Mouse (Mus musculus) kidney, postnatal 0 days (tissue): ENCODE measurements around the gene Lcmt1. TPM values are rescaled to one million over a fixed set of nuclear protein-coding genes. Genes with fewer than 3 reads are reported as not detected.

Experiments used
- ATAC-seq: fragments of 200-750 bp; cut with Nextera tagmentation; replicated peaks from 2 replicates; pipeline ENCODE4 v1.8.0; 2017; ENCODE audit warnings: low read depth, moderate number of reproducible peaks, moderate TSS enrichment, moderate library complexity; ENCODE audit not compliant: low FRiP score
- DNase-seq: peaks from one replicate; pipeline ENCODE4 v3.0.0-alpha.2; 2016; ENCODE audit warnings: low spot score
- H3K27ac ChIP-seq: fragments of 300-500 bp; sonication (generic); 2 replicates; pipeline ENCODE4 v1.5.1; 2014; ENCODE audit warnings: mild to moderate bottlenecking
- H3K27me3 ChIP-seq: fragments of 300-500 bp; sonication (generic); 2 replicates; pipeline ENCODE4 v1.6.1; 2014; ENCODE audit warnings: low read length, mixed read lengths; ENCODE audit not compliant: insufficient read depth
- H3K36me3 ChIP-seq: fragments of 300-500 bp; sonication (generic); 2 replicates; pipeline ENCODE4 v1.6.1; 2014; ENCODE audit warnings: low read length, mixed read lengths; ENCODE audit not compliant: insufficient read depth
- H3K4me1 ChIP-seq: fragments of 300-500 bp; sonication (generic); replicated peaks from 2 replicates; pipeline ENCODE4 v1.6.1; 2014; ENCODE audit warnings: antibody characterized with exemption, low read length, mixed read lengths; ENCODE audit not compliant: insufficient read depth
- H3K4me2 ChIP-seq: fragments of 300-500 bp; sonication (generic); 2 replicates; pipeline ENCODE4 v1.6.1; 2014; ENCODE audit warnings: mild to moderate bottlenecking, low read length, moderate library complexity, mixed read lengths
- H3K4me3 ChIP-seq: fragments of 300-500 bp; sonication (generic); replicated peaks from 2 replicates; pipeline ENCODE4 v1.5.1; 2014; ENCODE audit warnings: low read depth, low read length
- H3K9ac ChIP-seq: fragments of 300-500 bp; sonication (generic); 2 replicates; pipeline ENCODE4 v1.6.1; 2014; ENCODE audit warnings: low read depth, low read length
- H3K9me3 ChIP-seq: fragments of 300-500 bp; sonication (generic); replicated peaks from 2 replicates; pipeline ENCODE4 v1.6.1; 2016; ENCODE audit warnings: low read length, inconsistent platforms, mixed read lengths
- CTCF ChIP-seq: IDR thresholded peaks from 2 replicates; pipeline ENCODE4 v1.5.1; 2016; ENCODE audit warnings: antibody characterized with exemption, low read depth, mild to moderate bottlenecking, moderate library complexity
- WGBS: fragments of 180-500 bp; shearing (Covaris S2); extraction: QIAGEN DNeasy Blood & Tissue Kit; methylation state at CpG from one replicate; pipeline ENCODE4 v1.1.7; 2014; 5-methylcytosine and 5-hydroxymethylcytosine counted together
- polyA plus RNA-seq: library from polyadenylated mRNA; unstranded; fragments of >200 nt; fragmentation: Nextera tagmentation; extraction: Ambion mirVana; gene quantifications from 2 replicates; pipeline ENCODE4 v1.2.1, GENCODE M21; 2015

Lcmt1 gene
- polyA plus RNA-seq, 1 experiment from 2014 or later: 57.0 TPM

DNA sequence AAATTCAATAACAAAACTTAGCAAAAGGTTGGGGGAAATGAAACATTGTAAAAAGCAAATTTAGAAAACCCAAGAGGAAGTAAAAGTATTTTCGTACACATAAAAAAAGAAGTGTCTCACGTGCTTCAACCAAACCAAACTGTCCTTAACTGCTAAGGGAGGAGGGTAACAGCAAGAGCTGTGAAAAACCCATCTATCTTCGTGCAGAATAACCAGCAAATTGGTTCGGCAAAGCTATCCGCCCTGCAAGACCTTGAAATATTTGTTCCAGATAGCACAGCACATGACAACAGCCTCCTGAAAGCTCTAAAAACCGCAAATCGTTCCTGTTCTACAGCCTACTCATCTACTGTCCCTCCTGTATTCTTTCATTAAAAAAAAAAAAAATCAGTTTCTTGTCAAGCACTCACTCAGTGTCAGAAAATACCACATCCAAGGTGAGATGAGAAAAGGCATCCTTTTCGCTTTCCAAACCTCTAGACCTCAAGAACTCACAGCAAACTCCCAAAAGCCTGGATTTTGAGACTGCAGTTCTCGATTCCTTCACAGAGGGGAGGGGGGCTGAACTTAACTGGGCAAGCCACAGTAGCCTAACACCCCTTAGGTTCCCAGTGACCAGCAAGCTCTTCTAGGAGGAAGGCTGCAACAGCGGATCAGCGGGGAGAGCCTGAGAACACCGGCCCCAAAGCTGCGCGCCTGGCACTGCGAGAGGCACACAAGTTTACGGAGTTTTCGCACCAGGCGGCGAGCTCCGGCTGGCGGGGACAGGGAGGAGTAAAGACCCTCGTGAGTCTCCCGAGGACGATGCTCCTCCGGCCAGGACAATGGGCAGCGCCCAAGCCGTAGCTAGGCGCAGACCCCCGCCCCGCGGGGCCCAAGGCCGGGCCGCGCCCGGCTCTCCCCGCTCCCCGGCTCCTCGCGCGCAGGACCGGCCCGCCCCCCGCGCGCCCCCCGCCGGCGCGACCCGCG is 522 bp upstream of the Lcmt1 start:
- TF ChIP-seq CTCF: no peak
- WGBS: under 1% methylated on average over 40 of the region's 51 CpGs
- Histone ChIP-seq H3K9me3 (no peaks in the 10 kb centered on the region), H3K27me3 (no peaks in the 10 kb centered on the region), H3K4me3 (peak overlapping the region; percentile 87), H3K4me2 (peak overlapping the region; percentile 89), H3K27ac (peak overlapping the region; percentile 86), H3K4me1 (peaks cover 20% of the 10 kb centered on the region), H3K36me3 (no peaks in the 10 kb centered on the region), H3K9ac (peak overlapping the region; percentile 86)
- ATAC-seq (peak; percentile 59), DNase-seq (peak; percentile 69)

GRCm38 (mm10) chr7:123370700-123371099 is 1.1 kb downstream of the Lcmt1 start:
- peaks cover 20% of the 10 kb centered on the region for H3K4me1 ChIP-seq
- H3K27ac ChIP-seq: peak overlapping the region; percentile 86
- no peaks in the 10 kb centered on the region for H3K9me3 ChIP-seq
- H3K4me3 ChIP-seq: peak overlapping the region; percentile 87
- peak; percentile 5 for DNase-seq
- peak overlapping the region; percentile 86 for H3K9ac ChIP-seq
- peak overlapping the region; percentile 89 for H3K4me2 ChIP-seq
- H3K36me3 ChIP-seq: no peaks in the 10 kb centered on the region
- TF ChIP-seq CTCF: no peak
- WGBS: 37% methylated on average over 9 of the region's 9 CpGs
- no peak for ATAC-seq
- no peaks in the 10 kb centered on the region for H3K27me3 ChIP-seq

GRCm38 (mm10) chr7:123371501-123371900 is 1.9 kb downstream of the Lcmt1 start:
- no peaks in the 10 kb centered on the region for H3K36me3 ChIP-seq
- no peaks in the 10 kb centered on the region for H3K9me3 ChIP-seq
- ATAC-seq: no peak
- H3K27ac ChIP-seq: no peak overlapping the region
- TF ChIP-seq CTCF: peak; percentile 63
- no peak overlapping the region for H3K4me3 ChIP-seq
- no peaks in the 10 kb centered on the region for H3K27me3 ChIP-seq
- DNase-seq: peak; percentile 60
- 37% methylated on average over 3 of the region's 3 CpGs for WGBS
- no peak overlapping the region for H3K4me2 ChIP-seq
- H3K4me1 ChIP-seq: peaks cover 20% of the 10 kb centered on the region
- H3K9ac ChIP-seq: no peak overlapping the region

DNA sequence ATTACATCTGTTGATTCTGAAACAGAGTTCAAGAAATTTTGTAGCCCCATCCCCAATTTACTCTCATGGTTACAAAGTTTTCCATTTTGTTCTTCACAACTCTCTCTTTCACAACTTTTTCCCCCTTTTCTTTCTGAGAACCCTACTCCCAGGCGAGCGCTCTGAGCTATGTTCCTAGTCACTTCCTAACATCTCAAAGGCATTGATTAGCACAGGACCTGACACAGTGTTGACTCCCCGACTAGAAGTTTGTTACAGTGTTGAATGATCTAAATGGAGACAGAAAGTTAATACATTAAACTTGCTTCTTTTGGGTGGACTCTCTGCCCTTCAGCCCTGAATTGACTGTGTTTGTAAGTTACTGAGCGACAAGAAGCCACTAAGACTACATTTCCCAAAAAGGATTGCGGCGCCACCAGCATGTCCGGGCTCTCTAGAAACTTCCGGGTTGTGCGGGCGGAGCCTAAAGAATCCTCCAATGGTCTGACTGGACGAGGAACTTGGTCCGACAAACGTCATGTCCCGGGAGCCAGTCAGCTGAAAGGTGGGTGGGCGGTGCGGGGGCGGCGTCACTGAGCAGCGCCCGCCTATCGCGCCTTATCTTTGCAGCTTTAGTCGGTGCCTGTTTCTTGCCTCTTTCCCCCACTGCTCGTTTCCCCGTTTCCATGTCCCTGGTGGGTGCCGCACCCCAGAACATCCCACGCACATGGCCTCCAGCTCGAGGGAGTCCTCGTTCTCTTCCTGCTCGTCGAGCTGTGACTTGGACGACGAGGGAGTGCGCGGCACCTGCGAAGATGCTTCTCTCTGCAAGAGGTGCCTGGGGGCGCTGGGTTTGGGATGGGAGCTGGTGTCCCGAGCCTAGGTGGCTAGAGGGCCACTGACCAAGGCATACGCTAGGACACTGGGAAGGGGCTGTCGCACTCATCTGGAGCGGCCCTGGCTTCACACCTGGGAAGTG is 8.1 kb downstream of the Lcmt1 start:
- WGBS: 4% methylated on average over 41 of the region's 41 CpGs
- peak; percentile 99 for ATAC-seq
- Histone ChIP-seq H3K4me2 (peak overlapping the region; percentile 84), H3K36me3 (no peaks in the 10 kb centered on the region), H3K4me1 (peaks cover 12% of the 10 kb centered on the region), H3K9me3 (no peaks in the 10 kb centered on the region), H3K4me3 (peak overlapping the region; percentile 66), H3K27me3 (no peaks in the 10 kb centered on the region), H3K9ac (peak overlapping the region; percentile 70), H3K27ac (no peak overlapping the region)
- DNase-seq: peak; percentile 99
- peak; percentile 17; the same call in 1 of the 2 replicates for TF ChIP-seq CTCF

GRCm38 (mm10) chr7:123385693-123386407 is 16.3 kb downstream of the Lcmt1 start:
- Histone ChIP-seq H3K9ac (0 out of 2 replicates have a peak overlapping the region, but pooled peaks have one; percentile 1), H3K4me1 (peaks cover 4% of the 10 kb centered on the region; the same call in 1 of the 2 replicates), H3K4me2 (no peak overlapping the region), H3K27me3 (no peaks in the 10 kb centered on the region), H3K36me3 (peaks cover 8% of the 10 kb centered on the region; the same call in 1 of the 2 replicates), H3K9me3 (no peaks in the 10 kb centered on the region), H3K27ac (peak overlapping the region; percentile 85), H3K4me3 (no peak overlapping the region)
- 28% methylated on average over 11 of the region's 11 CpGs for WGBS
- peak; percentile 76 for ATAC-seq
- peak; percentile 10 for DNase-seq
- no peak for TF ChIP-seq CTCF
